Mouse (Mus musculus) heart, adult 2 months (tissue): ENCODE measurements around the gene Bnip2.

Experiments used
- CTCF ChIP-seq: fragments of 200-600 bp; IDR thresholded peaks from 2 replicates; pipeline ENCODE4 v1.8.1; 2022; ENCODE audit warnings: antibody characterized with exemption, mild to moderate bottlenecking, moderate library complexity
- EP300 ChIP-seq: fragments of 200-500 bp; IDR thresholded peaks from 2 replicates; pipeline ENCODE4 v1.6.1; 2011; ENCODE audit warnings: low read depth, low read length, control low read depth; ENCODE audit not compliant: insufficient read depth
- POLR2A ChIP-seq: fragments of 200-500 bp; IDR thresholded peaks from 2 replicates; pipeline ENCODE4 v1.6.1; 2011; ENCODE audit warnings: mild to moderate bottlenecking, low read depth, low read length, control low read depth; ENCODE audit not compliant: insufficient read depth

DNA sequence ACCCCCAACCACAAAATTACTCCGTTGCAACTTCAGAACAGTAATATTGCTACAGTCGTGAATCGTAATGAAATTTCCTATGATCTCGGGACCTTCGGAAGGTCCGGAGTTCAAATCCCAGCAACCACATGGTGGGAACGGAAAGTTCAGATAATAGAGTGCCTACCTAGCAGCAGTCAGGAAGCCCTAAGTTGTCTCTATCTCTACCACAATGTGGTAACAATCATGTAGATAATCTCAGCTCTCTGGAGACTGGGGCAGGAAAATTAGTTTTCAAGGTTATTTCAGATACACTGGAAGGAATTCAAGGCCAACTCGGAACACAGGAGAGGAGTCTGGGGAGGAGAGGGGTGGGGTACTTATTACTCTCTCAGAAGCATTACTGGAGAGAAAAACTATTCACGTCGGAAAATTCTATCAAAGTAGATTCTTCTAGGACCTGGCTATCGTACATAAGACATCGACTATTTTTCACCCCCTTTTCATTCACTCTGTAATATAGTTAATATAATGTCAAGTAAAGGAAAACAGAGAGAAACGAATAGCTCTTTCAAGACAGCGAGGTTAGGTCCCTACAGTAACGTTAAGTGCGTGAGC lies 462 bp upstream of the Bnip2 start:
- no peak for TF ChIP-seq CTCF
- no peak for TF ChIP-seq POLR2A
- no peak for TF ChIP-seq EP300
